Mouse (Mus musculus): ENCODE results near the gene Mal. TPM values are rescaled to one million over a fixed set of nuclear protein-coding genes. Genes with fewer than 3 reads are reported as not detected.

Gene Mal
- polyA plus RNA-seq, 1 experiment: 10.9 TPM

DNA sequence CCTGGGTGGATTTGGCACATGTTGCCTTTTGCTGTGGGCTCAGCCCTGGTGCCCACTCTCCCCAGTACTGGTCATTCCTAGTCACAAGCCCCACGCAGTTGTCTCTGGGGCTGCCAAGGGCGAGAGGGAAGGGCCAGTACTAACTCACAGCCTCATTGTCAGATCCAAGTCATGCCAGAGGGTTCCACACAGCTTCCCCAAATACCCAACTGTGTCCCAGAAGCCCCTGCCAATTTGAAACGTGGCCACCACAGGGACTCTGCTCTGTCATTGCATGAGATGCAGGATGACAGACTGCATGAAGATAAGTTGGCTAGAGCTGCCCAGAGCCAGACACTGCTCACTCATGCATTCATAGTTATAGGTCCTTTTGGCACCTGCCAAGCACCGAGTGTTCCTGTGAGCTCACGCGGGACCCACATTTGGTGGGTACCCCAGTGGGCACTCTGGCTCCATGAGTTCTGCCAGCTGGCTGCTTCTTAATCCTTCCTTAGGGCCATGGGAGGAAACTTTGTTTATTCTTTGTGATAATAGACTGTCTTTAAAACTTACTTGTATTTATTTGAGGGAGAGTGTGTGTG is 28.4 kb downstream of the Mal start:
- Histone ChIP-seq H3K4me3 (replicated peaks; ENCODE audit: extremely low read depth, low read depth, low read length) (no peak overlapping the region), H3K4me1 (ENCODE audit: control insufficient read depth, insufficient read depth, low read length) (no peaks in the 10 kb centered on the region)
- TF ChIP-seq POLR2A (IDR thresholded peaks at IDR 0.05; ENCODE audit: borderline replicate concordance, extremely low read depth, low read depth, low read length): no peak
- TF ChIP-seq CTCF (IDR thresholded peaks at IDR 0.05; ENCODE audit: insufficient read depth, low read length): no peak
- no peak for DNase-seq
- WGBS: 74% methylated on average over 6 of the region's 6 CpGs

DNA sequence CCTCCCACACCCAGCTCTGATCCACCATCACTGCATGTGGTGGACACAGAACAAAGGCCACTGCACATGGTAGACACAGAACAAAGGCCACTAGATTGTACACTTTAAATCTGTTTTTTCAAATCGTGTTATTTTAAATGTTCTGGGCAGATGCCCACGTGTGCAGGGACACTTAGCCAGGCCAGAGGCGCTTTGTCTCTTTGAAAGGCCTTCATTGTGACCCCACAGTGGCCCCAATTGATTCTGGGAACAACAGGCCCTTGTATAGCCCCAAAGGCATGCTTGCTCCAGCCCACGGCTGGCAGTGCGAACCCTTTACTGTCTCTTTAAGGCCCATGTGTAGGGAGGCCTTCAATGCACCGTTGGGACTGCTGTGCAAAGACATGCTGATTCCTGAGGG is 29.1 kb downstream of the Mal start:
- WGBS: 71% methylated on average over 6 of the region's 6 CpGs
- DNase-seq: no peak
- TF ChIP-seq POLR2A (IDR thresholded peaks at IDR 0.05; ENCODE audit: borderline replicate concordance, extremely low read depth, low read depth, low read length) (no peak), CTCF (IDR thresholded peaks at IDR 0.05; ENCODE audit: insufficient read depth, low read length) (no peak)
- Histone ChIP-seq H3K4me1 (ENCODE audit: control insufficient read depth, insufficient read depth, low read length) (no peaks in the 10 kb centered on the region), H3K4me3 (replicated peaks; ENCODE audit: extremely low read depth, low read depth, low read length) (no peak overlapping the region)

GRCm38 (mm10) chr2:127625659-127626058 is 30.8 kb downstream of the Mal start:
- H3K4me1 ChIP-seq (ENCODE audit: control insufficient read depth, insufficient read depth, low read length): no peaks in the 10 kb centered on the region
- TF ChIP-seq CTCF (IDR thresholded peaks at IDR 0.05; ENCODE audit: insufficient read depth, low read length): no peak
- 46% methylated on average over 5 of the region's 5 CpGs for WGBS
- DNase-seq: no peak
- H3K4me3 ChIP-seq (replicated peaks; ENCODE audit: extremely low read depth, low read depth, low read length): no peak overlapping the region

- DNase-seq: no peak
- TF ChIP-seq CTCF (IDR thresholded peaks at IDR 0.05; ENCODE audit: insufficient read depth, low read length) (no peak), POLR2A (IDR thresholded peaks at IDR 0.05; ENCODE audit: borderline replicate concordance, extremely low read depth, low read depth, low read length) (no peak)
- 90% methylated on average over 2 of the region's 2 CpGs for WGBS
- Histone ChIP-seq H3K4me1 (ENCODE audit: control insufficient read depth, insufficient read depth, low read length) (no peaks in the 10 kb centered on the region), H3K4me3 (replicated peaks; ENCODE audit: extremely low read depth, low read depth, low read length) (no peak overlapping the region)
Measured at GRCm38 (mm10) chr2:127624786-127625185, 31.7 kb downstream of the Mal start.

- TF ChIP-seq POLR2A (IDR thresholded peaks at IDR 0.05; ENCODE audit: borderline replicate concordance, extremely low read depth, low read depth, low read length): no peak
- 44% methylated on average over 3 of the region's 3 CpGs for WGBS
- DNase-seq: no peak
Measured at GRCm38 (mm10) chr2:127622065-127622464, 34.4 kb downstream of the Mal start.

DNA sequence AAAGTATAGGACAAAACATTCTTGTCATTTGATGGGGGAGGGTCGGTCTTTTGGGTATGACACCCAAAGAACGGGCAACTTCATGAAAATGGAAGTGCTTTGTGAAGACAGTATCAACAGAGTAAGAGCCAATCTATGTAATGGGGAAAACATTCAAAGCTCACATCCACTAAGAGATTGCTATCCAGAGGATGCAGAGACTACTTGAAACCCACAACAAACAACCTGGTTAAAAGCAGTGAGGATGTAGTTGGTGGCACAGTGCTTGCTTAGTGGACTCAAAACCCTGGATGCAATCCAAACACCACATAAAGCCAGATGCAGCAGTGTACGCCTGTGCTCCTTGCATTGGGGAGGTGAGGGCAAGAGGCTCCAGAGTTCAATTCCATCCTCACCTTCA is 37.2 kb downstream of the Mal start:
- TF ChIP-seq POLR2A (IDR thresholded peaks at IDR 0.05; ENCODE audit: borderline replicate concordance, extremely low read depth, low read depth, low read length): no peak
- TF ChIP-seq CTCF (IDR thresholded peaks at IDR 0.05; ENCODE audit: insufficient read depth, low read length): no peak
- Histone ChIP-seq H3K4me3 (replicated peaks; ENCODE audit: extremely low read depth, low read depth, low read length) (no peak overlapping the region), H3K4me1 (ENCODE audit: control insufficient read depth, insufficient read depth, low read length) (no peaks in the 10 kb centered on the region)
- DNase-seq: no peak
- WGBS: 72% methylated on average over 3 of the region's 3 CpGs

More at GRCm38 (mm10) chr2:127622065-127622464, 34.4 kb downstream of the Mal start:
- Histone ChIP-seq H3K4me3 (replicated peaks; ENCODE audit: extremely low read depth, low read depth, low read length) (no peak overlapping the region), H3K4me1 (ENCODE audit: control insufficient read depth, insufficient read depth, low read length) (no peaks in the 10 kb centered on the region)

DNA sequence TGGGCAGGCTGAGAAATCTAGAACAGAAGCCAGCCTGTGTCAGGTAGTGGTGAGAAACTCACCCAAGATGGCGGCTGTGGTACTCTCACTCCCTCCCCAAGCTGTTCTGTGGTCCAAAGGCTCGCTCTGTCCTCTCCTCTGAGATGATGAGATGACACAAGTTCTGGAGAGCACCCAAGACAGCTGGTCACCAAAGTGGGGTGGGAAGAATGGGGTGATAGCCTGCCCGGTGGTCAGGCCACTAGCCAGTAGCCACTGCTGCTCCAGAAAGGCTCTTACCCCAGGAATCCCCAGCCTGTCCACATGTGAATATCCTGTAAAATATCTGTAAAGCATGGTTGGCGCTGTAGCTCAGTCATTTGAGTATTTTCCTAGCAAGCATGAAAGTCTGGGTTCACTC is 44.2 kb downstream of the Mal start:
- WGBS: 85% methylated on average over 4 of the region's 4 CpGs
- no peak for TF ChIP-seq CTCF (IDR thresholded peaks at IDR 0.05; ENCODE audit: insufficient read depth, low read length)
- no peak for TF ChIP-seq POLR2A (IDR thresholded peaks at IDR 0.05; ENCODE audit: borderline replicate concordance, extremely low read depth, low read depth, low read length)
- H3K4me3 ChIP-seq (replicated peaks; ENCODE audit: extremely low read depth, low read depth, low read length): no peak overlapping the region
- H3K4me1 ChIP-seq (ENCODE audit: control insufficient read depth, insufficient read depth, low read length): no peaks in the 10 kb centered on the region
- DNase-seq: no peak

DNA sequence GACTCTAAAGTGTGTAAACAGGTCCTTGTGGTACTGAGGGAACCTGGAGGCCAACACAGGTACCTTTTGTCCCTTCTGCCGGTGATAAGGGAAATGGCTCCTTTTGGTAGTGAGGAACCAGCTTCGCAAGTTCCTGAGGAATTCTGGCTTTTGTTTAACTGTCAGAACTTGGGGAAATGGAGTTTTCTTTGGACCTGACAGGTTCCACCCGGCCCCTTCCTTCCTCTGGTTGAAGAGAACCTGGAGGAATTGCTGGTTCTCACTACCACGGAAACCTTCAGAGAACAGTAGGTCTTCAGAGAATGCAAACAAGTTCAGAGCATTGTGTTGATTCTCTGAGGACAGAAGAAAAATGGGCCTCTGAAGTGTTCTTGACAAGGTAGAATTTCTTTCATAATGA is 45.1 kb downstream of the Mal start:
- Histone ChIP-seq H3K4me3 (replicated peaks; ENCODE audit: extremely low read depth, low read depth, low read length) (no peak overlapping the region), H3K4me1 (ENCODE audit: control insufficient read depth, insufficient read depth, low read length) (no peaks in the 10 kb centered on the region)
- DNase-seq: no peak
- 38% methylated on average over 4 of the region's 4 CpGs for WGBS
- TF ChIP-seq POLR2A (IDR thresholded peaks at IDR 0.05; ENCODE audit: borderline replicate concordance, extremely low read depth, low read depth, low read length) (no peak), CTCF (IDR thresholded peaks at IDR 0.05; ENCODE audit: insufficient read depth, low read length) (no peak)

DNA sequence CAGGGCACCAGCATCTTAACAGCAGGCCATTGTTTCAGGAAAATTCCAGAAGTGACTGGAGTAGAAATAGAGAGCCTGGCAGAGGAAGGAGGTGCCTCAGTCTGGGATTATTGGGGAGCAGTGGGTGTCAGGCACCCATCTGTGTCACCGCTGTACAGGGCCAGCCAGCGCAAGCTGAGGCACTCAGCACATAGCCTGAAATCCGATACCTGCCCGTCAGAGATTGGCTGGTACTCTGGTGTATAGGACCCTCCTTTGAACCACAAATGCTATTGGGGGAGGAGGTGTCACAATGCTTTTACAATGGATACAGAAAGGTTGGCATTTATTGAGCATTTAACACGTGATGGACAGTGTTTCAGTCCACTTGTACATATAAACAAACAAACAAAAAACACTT is 47.5 kb downstream of the Mal start:
- Histone ChIP-seq H3K4me3 (replicated peaks; ENCODE audit: extremely low read depth, low read depth, low read length) (no peak overlapping the region), H3K4me1 (ENCODE audit: control insufficient read depth, insufficient read depth, low read length) (no peaks in the 10 kb centered on the region)
- no peak for DNase-seq
- TF ChIP-seq CTCF (IDR thresholded peaks at IDR 0.05; ENCODE audit: insufficient read depth, low read length): no peak
- no peak for TF ChIP-seq POLR2A (IDR thresholded peaks at IDR 0.05; ENCODE audit: borderline replicate concordance, extremely low read depth, low read depth, low read length)
- 27% methylated on average over 5 of the region's 5 CpGs for WGBS

DNA sequence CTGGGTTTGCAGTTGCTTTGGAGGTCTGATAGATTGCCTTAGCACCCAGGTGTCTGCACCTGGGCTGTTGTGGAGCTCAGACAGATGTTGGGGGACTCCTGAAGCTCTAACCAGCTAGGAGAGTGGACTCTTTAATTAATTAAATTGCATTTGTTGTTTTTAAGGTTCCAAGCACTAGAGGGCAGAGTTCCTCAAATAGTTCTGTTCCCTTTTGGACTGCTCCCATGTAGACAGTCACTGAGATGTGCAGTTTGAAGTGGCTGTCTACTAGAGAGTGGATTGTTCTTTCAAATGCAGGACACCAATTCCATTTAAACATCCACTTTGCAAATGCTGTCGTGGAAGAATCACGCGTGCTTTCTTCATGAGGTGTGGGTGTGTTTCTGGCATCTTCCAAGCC is 48.3 kb downstream of the Mal start:
- WGBS: 37% methylated on average over 3 of the region's 3 CpGs
- Histone ChIP-seq H3K4me3 (replicated peaks; ENCODE audit: extremely low read depth, low read depth, low read length) (no peak overlapping the region), H3K4me1 (ENCODE audit: control insufficient read depth, insufficient read depth, low read length) (no peaks in the 10 kb centered on the region)
- DNase-seq: no peak
- TF ChIP-seq CTCF (IDR thresholded peaks at IDR 0.05; ENCODE audit: insufficient read depth, low read length): 0 out of 2 replicates have a peak, but pooled peaks have one; percentile 0
- TF ChIP-seq POLR2A (IDR thresholded peaks at IDR 0.05; ENCODE audit: borderline replicate concordance, extremely low read depth, low read depth, low read length): no peak
